Mouse (Mus musculus) limb, embryonic 14.5 days (tissue): ENCODE measurements at regions not wholly inside any gene's neighbourhood (a gene's known extent, or its start where the extent isn't known, plus 50 kb on each side); places are given as distances from the start of the nearest gene placed in this dataset.

Experiments used
- ATAC-seq: fragments of 200-750 bp; cut with Nextera tagmentation; 2 replicates; pipeline ENCODE4 v1.8.0; 2017; ENCODE audit warnings: low read depth, moderate number of reproducible peaks, moderate TSS enrichment; ENCODE audit not compliant: low FRiP score
- DNase-seq: peaks from one replicate; pipeline ENCODE4 v3.0.0-alpha.2; 2015; ENCODE audit warnings: low spot score
- H3K27ac ChIP-seq: fragments of 300-500 bp; sonication (generic); replicated peaks from 2 replicates; pipeline ENCODE4 v1.5.1; 2014; ENCODE audit warnings: low read depth, mild to moderate bottlenecking, low read length, moderate library complexity, mixed read lengths
- H3K27me3 ChIP-seq: fragments of 300-500 bp; sonication (generic); 2 replicates; pipeline ENCODE4 v1.6.1; 2014; ENCODE audit warnings: low read length, mixed read lengths; ENCODE audit not compliant: control insufficient read depth, insufficient read depth
- H3K36me3 ChIP-seq: fragments of 300-500 bp; sonication (generic); 2 replicates; pipeline ENCODE4 v1.6.1; 2014; ENCODE audit warnings: mild to moderate bottlenecking, low read length, moderate library complexity, mixed read lengths; ENCODE audit not compliant: control insufficient read depth, insufficient read depth
- H3K4me1 ChIP-seq: fragments of 300-500 bp; sonication (generic); 2 replicates; pipeline ENCODE4 v1.6.1; 2014; ENCODE audit warnings: antibody characterized with exemption, low read length, mixed read lengths; ENCODE audit not compliant: control insufficient read depth, insufficient read depth
- H3K4me2 ChIP-seq: fragments of 300-500 bp; sonication (generic); replicated peaks from 2 replicates; pipeline ENCODE4 v1.6.1; 2014; ENCODE audit warnings: low read depth, mild to moderate bottlenecking, low read length, moderate library complexity; ENCODE audit not compliant: severe bottlenecking
- H3K4me3 ChIP-seq: fragments of 300-500 bp; sonication (generic); replicated peaks from 2 replicates; pipeline ENCODE4 v1.5.1; 2014; ENCODE audit warnings: low read length
- H3K9ac ChIP-seq: fragments of 300-500 bp; sonication (generic); 2 replicates; pipeline ENCODE4 v1.6.1; 2014; ENCODE audit warnings: mild to moderate bottlenecking, low read depth, low read length, moderate library complexity; ENCODE audit not compliant: severe bottlenecking
- H3K9me3 ChIP-seq: fragments of 300-500 bp; sonication (generic); 2 replicates; pipeline ENCODE4 v1.6.1; 2016; ENCODE audit warnings: low read length; ENCODE audit not compliant: control insufficient read depth
- POLR2A ChIP-seq: fragments of 200-500 bp; IDR thresholded peaks from 2 replicates; pipeline ENCODE4 v1.8.0; 2012; ENCODE audit warnings: inconsistent platforms, mild to moderate bottlenecking, moderate library complexity, borderline replicate concordance; ENCODE audit not compliant: insufficient read depth, insufficient read length; ENCODE audit errors: extremely low read depth
- WGBS: fragments of 180-500 bp; shearing (Covaris S2); extraction: QIAGEN DNeasy Blood & Tissue Kit; methylation state at CpG from one replicate; pipeline ENCODE4 v1.1.7; 2014; 5-methylcytosine and 5-hydroxymethylcytosine counted together

- ATAC-seq (no peak), DNase-seq (no peak)
- Histone ChIP-seq H3K9ac (no peak overlapping the region), H3K4me1 (no peaks in the 10 kb centered on the region), H3K27me3 (no peaks in the 10 kb centered on the region), H3K27ac (no peak overlapping the region), H3K4me2 (no peak overlapping the region), H3K9me3 (no peaks in the 10 kb centered on the region), H3K4me3 (no peak overlapping the region), H3K36me3 (no peaks in the 10 kb centered on the region)
- WGBS, result 80% methylated on average over 1 of the region's 1 CpGs
- TF ChIP-seq POLR2A, result no peak
Measured at GRCm38 (mm10) chr3:63092901-63093300, 148.4 kb upstream of the Mme start.

- no peaks in the 10 kb centered on the region for H3K27me3 ChIP-seq
- no peaks in the 10 kb centered on the region for H3K36me3 ChIP-seq
- H3K4me1 ChIP-seq, result no peaks in the 10 kb centered on the region
- TF ChIP-seq POLR2A, result no peak
- 46% methylated on average over 2 of the region's 2 CpGs for WGBS
- H3K27ac ChIP-seq, result no peak overlapping the region
- H3K9me3 ChIP-seq, result no peaks in the 10 kb centered on the region
- no peak overlapping the region for H3K4me2 ChIP-seq
- ATAC-seq, result no peak
- no peak overlapping the region for H3K4me3 ChIP-seq
- no peak overlapping the region for H3K9ac ChIP-seq
- DNase-seq, result peak; percentile 10
Measured at GRCm38 (mm10) chr3:63115216-63115615, 126.1 kb upstream of the Mme start.

DNA sequence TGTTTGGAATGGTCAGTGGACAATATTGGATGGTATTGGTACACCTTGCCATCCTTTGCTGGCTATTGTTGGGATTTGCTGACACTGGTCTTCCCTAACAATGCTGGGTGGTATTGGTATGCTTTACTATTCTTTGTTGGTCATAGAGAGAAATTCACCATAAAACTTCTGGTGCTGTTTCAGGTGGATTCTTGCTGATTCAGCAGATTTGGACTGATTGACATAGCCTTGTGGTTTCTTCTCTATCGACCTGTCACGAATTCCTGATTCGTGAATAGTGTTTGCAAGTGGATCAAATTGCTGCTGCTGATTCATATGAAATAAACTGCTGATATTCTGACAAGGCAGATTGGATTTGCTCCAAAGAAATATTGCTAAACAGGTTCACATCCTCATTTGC, 109.5 kb upstream of the Mme start:
- WGBS, result 82% methylated on average over 3 of the region's 3 CpGs
- H3K4me2 ChIP-seq, result no peak overlapping the region

GRCm38 (mm10) chr3:63137391-63138147, 103.8 kb upstream of the Mme start:
- Histone ChIP-seq H3K4me1 (peaks cover 11% of the 10 kb centered on the region), H3K27me3 (no peaks in the 10 kb centered on the region), H3K36me3 (no peaks in the 10 kb centered on the region), H3K9me3 (no peaks in the 10 kb centered on the region), H3K4me2 (no peak overlapping the region; the same call in 1 of the 2 replicates), H3K9ac (no peak overlapping the region), H3K27ac (peak overlapping the region; percentile 56; the same call in 1 of the 2 replicates), H3K4me3 (no peak overlapping the region)
- peak; percentile 91 for ATAC-seq
- whole genome bisulfite sequencing, result 24% methylated on average over 10 of the region's 10 CpGs
- TF ChIP-seq POLR2A, result no peak
- peak; percentile 93 for DNase-seq

More for the DNA sequence above, 109.5 kb upstream of the Mme start:
- no peak for TF ChIP-seq POLR2A
- Histone ChIP-seq H3K9ac (no peak overlapping the region), H3K4me1 (peaks cover 4% of the 10 kb centered on the region), H3K27ac (no peak overlapping the region), H3K4me3 (no peak overlapping the region), H3K36me3 (no peaks in the 10 kb centered on the region), H3K27me3 (no peaks in the 10 kb centered on the region), H3K9me3 (no peaks in the 10 kb centered on the region)
- no peak for DNase-seq
- ATAC-seq, result no peak

- Histone ChIP-seq H3K27ac (no peak overlapping the region), H3K4me1 (no peaks in the 10 kb centered on the region), H3K36me3 (no peaks in the 10 kb centered on the region), H3K27me3 (no peaks in the 10 kb centered on the region), H3K4me2 (no peak overlapping the region), H3K9me3 (no peaks in the 10 kb centered on the region), H3K4me3 (no peak overlapping the region), H3K9ac (no peak overlapping the region)
- TF ChIP-seq POLR2A, result no peak
- DNase-seq (no peak), ATAC-seq (no peak)
- 74% methylated on average over 5 of the region's 5 CpGs for WGBS
Measured at GRCm38 (mm10) chr3:63146237-63146636, 95.1 kb upstream of the Mme start.
